Mouse (Mus musculus) testis, postnatal 10 days (tissue): ENCODE results near the gene Cxcr1.
A peak's percentile ranks its signal among the peaks of the same experiment; 100 is the strongest.
"Not testable (repeated sequence)": the region's sequence is repeated elsewhere in the genome, so short reads cannot be mapped to it uniquely, and the experiment has no call there.

ENCODE experiments used
- DNase-seq: peaks from one replicate; pipeline ENCODE4 v3.0.0; 2021; ENCODE audit warnings: low spot score

The Cxcr1 gene

GRCm38 (mm10) chr1:74196621-74197419, 2.4 kb upstream of the Cxcr1 start:
- DNase-seq: no peak

GRCm38 (mm10) chr1:74195961-74196360, 1.5 kb upstream of the Cxcr1 start:
- DNase-seq: no peak

- no peak for DNase-seq
Measured at GRCm38 (mm10) chr1:74192711-74193110, 1.7 kb downstream of the Cxcr1 start.

GRCm38 (mm10) chr1:74190471-74190870, 4.0 kb downstream of the Cxcr1 start:
- DNase-seq: no peak

- no peak for DNase-seq
Measured at GRCm38 (mm10) chr1:74183006-74183405, 11.4 kb downstream of the Cxcr1 start.

GRCm38 (mm10) chr1:74181462-74181861, 13.0 kb downstream of the Cxcr1 start:
- DNase-seq: no peak

GRCm38 (mm10) chr1:74179624-74180408, 14.6 kb downstream of the Cxcr1 start:
- DNase-seq: no peak

GRCm38 (mm10) chr1:74178618-74179017, 15.8 kb downstream of the Cxcr1 start:
- no peak for DNase-seq

GRCm38 (mm10) chr1:74175731-74176130, 18.7 kb downstream of the Cxcr1 start:
- DNase-seq: peak; percentile 82

GRCm38 (mm10) chr1:74172722-74173121, 21.7 kb downstream of the Cxcr1 start:
- DNase-seq: no peak

- no peak for DNase-seq
Measured at GRCm38 (mm10) chr1:74169721-74170120, 24.7 kb downstream of the Cxcr1 start.

- DNase-seq: peak; percentile 52
Measured at GRCm38 (mm10) chr1:74167136-74167535, 27.3 kb downstream of the Cxcr1 start.

GRCm38 (mm10) chr1:74160036-74160435, 34.4 kb downstream of the Cxcr1 start:
- no peak for DNase-seq

GRCm38 (mm10) chr1:74159613-74160012, 34.8 kb downstream of the Cxcr1 start:
- not testable (repeated sequence) for DNase-seq

- DNase-seq: no peak
Measured at GRCm38 (mm10) chr1:74156381-74156910, 38.0 kb downstream of the Cxcr1 start.

- no peak for DNase-seq
Measured at GRCm38 (mm10) chr1:74155435-74156012, 38.9 kb downstream of the Cxcr1 start.

- no peak for DNase-seq
Measured at GRCm38 (mm10) chr1:74153461-74154184, 40.8 kb downstream of the Cxcr1 start, which contains the start of gene Cxcr2. Cxcr2 (plus strand) TSS chr1:74153989.

GRCm38 (mm10) chr1:74151091-74151490, 43.3 kb downstream of the Cxcr1 start:
- DNase-seq: no peak

- DNase-seq: no peak
Measured at GRCm38 (mm10) chr1:74150101-74150500, 44.3 kb downstream of the Cxcr1 start.

- DNase-seq: no peak
Measured at GRCm38 (mm10) chr1:74149106-74149885, 45.1 kb downstream of the Cxcr1 start.
